Mouse (Mus musculus): ENCODE results near the gene Dleu7. TPM values are rescaled to one million over a fixed set of nuclear protein-coding genes. Genes with fewer than 3 reads are reported as not detected.

Dleu7 gene
- polyA plus RNA-seq, 1 experiment = 0.46 TPM

GRCm38 (mm10) chr14:62323457-62323856, 30.6 kb upstream of the Dleu7 start:
- Histone ChIP-seq H3K27ac (ENCODE audit: insufficient read depth, low read length) (no peak overlapping the region), H3K9me3 (replicated peaks; ENCODE audit: control insufficient read depth, insufficient read depth, low read length, poor library complexity, severe bottlenecking) (no peaks in the 10 kb centered on the region)
- TF ChIP-seq CTCF (IDR thresholded peaks at IDR 0.05; ENCODE audit: low read depth, low read length) (no peak), EP300 (IDR thresholded peaks at IDR 0.05; ENCODE audit: insufficient read depth, low read depth, low read length) (no peak), POLR2A (IDR thresholded peaks at IDR 0.05; ENCODE audit: insufficient read depth, low read length) (no peak)

DNA sequence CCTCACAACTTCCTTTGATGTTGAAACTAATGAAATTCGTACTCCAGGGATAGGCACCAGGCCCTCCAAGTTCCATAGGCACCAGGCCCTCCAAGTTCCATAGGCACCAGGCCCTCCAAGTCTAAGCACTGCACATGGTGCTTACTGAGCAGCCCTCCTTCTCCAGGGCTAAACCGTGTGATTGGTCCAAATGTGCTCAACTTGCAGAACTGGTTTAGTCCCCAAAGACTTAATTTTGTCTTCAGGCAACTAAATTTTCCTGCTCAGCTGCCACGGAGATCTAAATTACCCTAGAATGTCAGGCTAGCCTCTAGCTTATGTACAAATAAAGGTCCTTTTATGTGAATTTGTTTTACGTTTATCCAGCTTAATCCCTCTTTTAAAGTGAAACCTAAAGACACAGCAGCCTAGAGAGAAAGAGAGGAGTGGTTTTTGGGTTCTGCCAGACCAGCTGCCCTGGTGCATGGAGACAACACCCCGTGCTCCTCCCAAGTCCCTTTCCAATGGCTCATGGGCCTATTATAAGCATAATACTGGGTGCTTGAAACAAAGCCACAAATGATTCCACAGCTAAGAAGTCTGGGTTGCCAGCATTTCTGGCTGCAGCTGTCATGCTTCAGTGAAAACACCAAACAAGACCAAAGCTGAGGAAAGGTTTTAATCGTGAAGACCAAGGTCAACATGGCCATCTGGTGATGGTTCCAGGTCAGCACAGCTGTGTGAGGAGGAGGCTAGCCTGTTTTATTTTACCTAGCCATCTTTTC, 29.9 kb upstream of the Dleu7 start:
- H3K36me3 ChIP-seq (ENCODE audit: control insufficient read depth, insufficient read depth, low read length, poor library complexity, severe bottlenecking) = no peaks in the 10 kb centered on the region
- no peaks in the 10 kb centered on the region for H3K27me3 ChIP-seq (ENCODE audit: control insufficient read depth, insufficient read depth, low read length, poor library complexity, severe bottlenecking)
- no peak overlapping the region for H3K9ac ChIP-seq (ENCODE audit: low read depth, poor library complexity, severe bottlenecking)
- no peak overlapping the region for H3K4me3 ChIP-seq (ENCODE audit: low read depth, low read length)
- TF ChIP-seq EP300 (IDR thresholded peaks at IDR 0.05; ENCODE audit: insufficient read depth, low read depth, low read length) (no peak), CTCF (IDR thresholded peaks at IDR 0.05; ENCODE audit: low read depth, low read length) (no peak), POLR2A (IDR thresholded peaks at IDR 0.05; ENCODE audit: insufficient read depth, low read length) (no peak)
- no peaks in the 10 kb centered on the region for H3K9me3 ChIP-seq (replicated peaks; ENCODE audit: control insufficient read depth, insufficient read depth, low read length, poor library complexity, severe bottlenecking)
- H3K27ac ChIP-seq (ENCODE audit: insufficient read depth, low read length) = no peak overlapping the region
- H3K4me1 ChIP-seq (ENCODE audit: control insufficient read depth, insufficient read depth, low read length) = no peaks in the 10 kb centered on the region

More at GRCm38 (mm10) chr14:62323457-62323856, 30.6 kb upstream of the Dleu7 start:
- H3K4me3 ChIP-seq (ENCODE audit: low read depth, low read length) = no peak overlapping the region
- H3K4me1 ChIP-seq (ENCODE audit: control insufficient read depth, insufficient read depth, low read length) = peaks cover under 1% of the 10 kb centered on the region
- no peaks in the 10 kb centered on the region for H3K36me3 ChIP-seq (ENCODE audit: control insufficient read depth, insufficient read depth, low read length, poor library complexity, severe bottlenecking)
- no peak overlapping the region for H3K9ac ChIP-seq (ENCODE audit: low read depth, poor library complexity, severe bottlenecking)
- H3K27me3 ChIP-seq (ENCODE audit: control insufficient read depth, insufficient read depth, low read length, poor library complexity, severe bottlenecking) = no peaks in the 10 kb centered on the region

DNA sequence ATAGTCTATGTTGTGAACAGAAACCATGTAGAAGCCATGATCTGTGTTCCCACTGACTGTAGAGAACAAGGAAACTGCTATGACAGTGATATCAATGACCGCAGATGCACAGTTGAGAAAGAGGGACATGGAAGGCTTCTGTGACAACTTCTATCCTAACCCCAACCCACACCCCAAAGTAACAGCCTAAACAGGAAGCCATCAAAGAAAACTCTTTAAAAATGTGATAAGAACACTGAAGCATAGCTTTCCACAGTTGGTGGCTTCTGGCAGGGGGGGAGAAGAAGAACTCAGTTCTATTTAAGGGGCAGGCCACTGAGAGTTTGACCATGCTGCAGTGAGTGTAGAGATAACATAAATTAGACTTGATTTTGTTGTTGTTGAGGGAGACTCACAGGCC, 18.8 kb upstream of the Dleu7 start:
- TF ChIP-seq POLR2A (IDR thresholded peaks at IDR 0.05; ENCODE audit: insufficient read depth, low read length) (no peak), CTCF (IDR thresholded peaks at IDR 0.05; ENCODE audit: low read depth, low read length) (no peak), EP300 (IDR thresholded peaks at IDR 0.05; ENCODE audit: insufficient read depth, low read depth, low read length) (no peak)

GRCm38 (mm10) chr14:62309026-62309425, 16.2 kb upstream of the Dleu7 start:
- H3K27me3 ChIP-seq (ENCODE audit: control insufficient read depth, insufficient read depth, low read length, poor library complexity, severe bottlenecking) = no peaks in the 10 kb centered on the region
- no peaks in the 10 kb centered on the region for H3K9me3 ChIP-seq (replicated peaks; ENCODE audit: control insufficient read depth, insufficient read depth, low read length, poor library complexity, severe bottlenecking)
- H3K4me1 ChIP-seq (ENCODE audit: control insufficient read depth, insufficient read depth, low read length) = no peaks in the 10 kb centered on the region
- no peak overlapping the region for H3K4me3 ChIP-seq (ENCODE audit: low read depth, low read length)
- H3K36me3 ChIP-seq (ENCODE audit: control insufficient read depth, insufficient read depth, low read length, poor library complexity, severe bottlenecking) = no peaks in the 10 kb centered on the region
- no peak overlapping the region for H3K27ac ChIP-seq (ENCODE audit: insufficient read depth, low read length)
- no peak overlapping the region for H3K9ac ChIP-seq (ENCODE audit: low read depth, poor library complexity, severe bottlenecking)
- TF ChIP-seq POLR2A (IDR thresholded peaks at IDR 0.05; ENCODE audit: insufficient read depth, low read length) (no peak), EP300 (IDR thresholded peaks at IDR 0.05; ENCODE audit: insufficient read depth, low read depth, low read length) (no peak), CTCF (IDR thresholded peaks at IDR 0.05; ENCODE audit: low read depth, low read length) (no peak)

More for the DNA sequence above, 18.8 kb upstream of the Dleu7 start:
- H3K4me3 ChIP-seq (ENCODE audit: low read depth, low read length) = no peak overlapping the region
- no peaks in the 10 kb centered on the region for H3K36me3 ChIP-seq (ENCODE audit: control insufficient read depth, insufficient read depth, low read length, poor library complexity, severe bottlenecking)
- no peak overlapping the region for H3K27ac ChIP-seq (ENCODE audit: insufficient read depth, low read length)
- H3K4me1 ChIP-seq (ENCODE audit: control insufficient read depth, insufficient read depth, low read length) = no peaks in the 10 kb centered on the region
- H3K27me3 ChIP-seq (ENCODE audit: control insufficient read depth, insufficient read depth, low read length, poor library complexity, severe bottlenecking) = no peaks in the 10 kb centered on the region
- no peak overlapping the region for H3K9ac ChIP-seq (ENCODE audit: low read depth, poor library complexity, severe bottlenecking)
- no peaks in the 10 kb centered on the region for H3K9me3 ChIP-seq (replicated peaks; ENCODE audit: control insufficient read depth, insufficient read depth, low read length, poor library complexity, severe bottlenecking)

GRCm38 (mm10) chr14:62307555-62307954, 14.7 kb upstream of the Dleu7 start:
- TF ChIP-seq POLR2A (IDR thresholded peaks at IDR 0.05; ENCODE audit: insufficient read depth, low read length) (no peak), CTCF (IDR thresholded peaks at IDR 0.05; ENCODE audit: low read depth, low read length) (no peak), EP300 (IDR thresholded peaks at IDR 0.05; ENCODE audit: insufficient read depth, low read depth, low read length) (no peak)
- no peak overlapping the region for H3K4me3 ChIP-seq (ENCODE audit: low read depth, low read length)
- no peak overlapping the region for H3K27ac ChIP-seq (ENCODE audit: insufficient read depth, low read length)
- H3K9me3 ChIP-seq (replicated peaks; ENCODE audit: control insufficient read depth, insufficient read depth, low read length, poor library complexity, severe bottlenecking) = no peaks in the 10 kb centered on the region
- H3K4me1 ChIP-seq (ENCODE audit: control insufficient read depth, insufficient read depth, low read length) = no peaks in the 10 kb centered on the region
- no peak overlapping the region for H3K9ac ChIP-seq (ENCODE audit: low read depth, poor library complexity, severe bottlenecking)
- no peaks in the 10 kb centered on the region for H3K27me3 ChIP-seq (ENCODE audit: control insufficient read depth, insufficient read depth, low read length, poor library complexity, severe bottlenecking)
- no peaks in the 10 kb centered on the region for H3K36me3 ChIP-seq (ENCODE audit: control insufficient read depth, insufficient read depth, low read length, poor library complexity, severe bottlenecking)

DNA sequence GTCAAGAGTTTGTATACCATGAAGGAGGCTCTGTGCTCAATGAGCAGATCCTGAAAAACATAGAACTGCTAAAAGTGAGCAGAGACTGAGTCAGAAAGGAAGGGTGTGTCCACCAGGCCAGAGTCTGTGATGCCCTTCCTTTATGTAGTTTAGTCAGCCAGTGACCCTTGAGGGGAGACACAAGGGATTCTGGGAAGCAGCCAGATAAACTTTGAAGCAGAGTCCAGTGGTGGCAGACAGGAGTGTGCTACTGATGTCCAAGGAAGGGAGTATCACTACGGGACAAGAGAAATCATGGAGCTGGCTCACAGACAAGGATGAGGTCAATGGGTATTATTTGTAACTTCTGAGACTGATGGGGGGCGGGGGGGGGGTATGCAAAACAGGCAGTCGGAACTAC, 7.2 kb upstream of the Dleu7 start:
- Histone ChIP-seq H3K4me1 (ENCODE audit: control insufficient read depth, insufficient read depth, low read length) (no peaks in the 10 kb centered on the region), H3K36me3 (ENCODE audit: control insufficient read depth, insufficient read depth, low read length, poor library complexity, severe bottlenecking) (no peaks in the 10 kb centered on the region), H3K9me3 (replicated peaks; ENCODE audit: control insufficient read depth, insufficient read depth, low read length, poor library complexity, severe bottlenecking) (no peaks in the 10 kb centered on the region), H3K27ac (ENCODE audit: insufficient read depth, low read length) (no peak overlapping the region), H3K27me3 (ENCODE audit: control insufficient read depth, insufficient read depth, low read length, poor library complexity, severe bottlenecking) (no peaks in the 10 kb centered on the region), H3K4me3 (ENCODE audit: low read depth, low read length) (no peak overlapping the region), H3K9ac (ENCODE audit: low read depth, poor library complexity, severe bottlenecking) (no peak overlapping the region)
- TF ChIP-seq CTCF (IDR thresholded peaks at IDR 0.05; ENCODE audit: low read depth, low read length) = no peak
- no peak for TF ChIP-seq POLR2A (IDR thresholded peaks at IDR 0.05; ENCODE audit: insufficient read depth, low read length)
- no peak for TF ChIP-seq EP300 (IDR thresholded peaks at IDR 0.05; ENCODE audit: insufficient read depth, low read depth, low read length)
